Mouse (Mus musculus): ENCODE measurements around the gene Kpna6. TPM values are rescaled to one million over a fixed set of nuclear protein-coding genes. Genes with fewer than 3 reads are reported as not detected.

The Kpna6 gene
- polyA plus RNA-seq, 1 experiment = 32.5 TPM

DNA sequence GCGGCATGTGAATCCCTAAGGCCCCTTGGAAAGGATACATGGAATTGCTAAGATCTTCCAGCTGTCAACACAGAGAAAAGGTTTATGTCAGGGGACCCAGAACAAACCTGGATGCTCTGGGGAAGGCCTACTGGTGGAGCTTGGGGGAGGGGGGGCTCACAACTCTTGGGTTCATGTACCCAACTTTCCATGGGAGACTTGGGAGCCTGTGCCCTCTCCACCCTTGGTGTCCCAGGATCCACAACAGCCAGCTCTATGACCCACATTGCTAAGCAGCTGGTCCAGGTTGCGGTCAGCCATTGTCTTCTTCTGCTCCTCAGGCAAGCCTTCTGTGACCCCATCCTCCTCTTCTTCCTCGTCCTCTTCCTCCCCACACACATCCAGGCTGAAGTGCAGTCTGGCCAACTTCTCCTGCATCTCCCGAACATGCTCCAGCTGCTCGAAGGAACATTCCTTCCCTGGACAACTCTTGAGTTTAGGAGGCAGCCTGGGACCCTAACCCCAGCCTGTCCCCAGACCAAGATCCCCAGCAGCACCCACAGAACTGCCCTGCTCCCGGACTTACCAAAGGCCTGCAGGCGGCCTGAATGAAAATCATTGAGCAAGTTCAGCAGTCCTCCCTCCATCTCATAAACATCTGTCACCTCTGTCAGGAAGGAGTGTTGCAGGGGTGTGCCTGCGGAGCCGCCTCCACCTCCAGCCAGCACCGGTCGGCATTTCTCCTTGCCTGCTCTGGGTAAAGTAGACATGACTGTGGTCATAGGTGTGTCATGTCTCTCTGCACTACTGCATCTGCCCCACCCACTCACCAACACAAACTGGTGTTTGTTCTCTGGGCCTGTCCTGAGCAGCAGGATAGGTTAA is 51.9 kb downstream of the Kpna6 start:
- Histone ChIP-seq H3K4me3 (ENCODE audit: control insufficient read depth, insufficient read depth, low read length) (no peak overlapping the region), H3K36me3 (ENCODE audit: control insufficient read depth, insufficient read depth, low read length) (no peaks in the 10 kb centered on the region), H3K27ac (ENCODE audit: control insufficient read depth, insufficient read depth, low read length) (no peak overlapping the region), H3K27me3 (ENCODE audit: control insufficient read depth, insufficient read depth, low read length) (no peaks in the 10 kb centered on the region), H3K4me1 (replicated peaks; ENCODE audit: control insufficient read depth, insufficient read depth, low read length) (peaks cover 36% of the 10 kb centered on the region)
- TF ChIP-seq CTCF (IDR thresholded peaks at IDR 0.05; ENCODE audit: borderline replicate concordance, control insufficient read depth, extremely low read depth, insufficient read depth, low read length, poor library complexity) = no peak
- no peak for TF ChIP-seq POLR2A (IDR thresholded peaks at IDR 0.05; ENCODE audit: control insufficient read depth, extremely low read depth, insufficient read depth, low read length, poor library complexity)
- DNase-seq = no peak
- WGBS = 95% methylated on average over 11 of the region's 11 CpGs

DNA sequence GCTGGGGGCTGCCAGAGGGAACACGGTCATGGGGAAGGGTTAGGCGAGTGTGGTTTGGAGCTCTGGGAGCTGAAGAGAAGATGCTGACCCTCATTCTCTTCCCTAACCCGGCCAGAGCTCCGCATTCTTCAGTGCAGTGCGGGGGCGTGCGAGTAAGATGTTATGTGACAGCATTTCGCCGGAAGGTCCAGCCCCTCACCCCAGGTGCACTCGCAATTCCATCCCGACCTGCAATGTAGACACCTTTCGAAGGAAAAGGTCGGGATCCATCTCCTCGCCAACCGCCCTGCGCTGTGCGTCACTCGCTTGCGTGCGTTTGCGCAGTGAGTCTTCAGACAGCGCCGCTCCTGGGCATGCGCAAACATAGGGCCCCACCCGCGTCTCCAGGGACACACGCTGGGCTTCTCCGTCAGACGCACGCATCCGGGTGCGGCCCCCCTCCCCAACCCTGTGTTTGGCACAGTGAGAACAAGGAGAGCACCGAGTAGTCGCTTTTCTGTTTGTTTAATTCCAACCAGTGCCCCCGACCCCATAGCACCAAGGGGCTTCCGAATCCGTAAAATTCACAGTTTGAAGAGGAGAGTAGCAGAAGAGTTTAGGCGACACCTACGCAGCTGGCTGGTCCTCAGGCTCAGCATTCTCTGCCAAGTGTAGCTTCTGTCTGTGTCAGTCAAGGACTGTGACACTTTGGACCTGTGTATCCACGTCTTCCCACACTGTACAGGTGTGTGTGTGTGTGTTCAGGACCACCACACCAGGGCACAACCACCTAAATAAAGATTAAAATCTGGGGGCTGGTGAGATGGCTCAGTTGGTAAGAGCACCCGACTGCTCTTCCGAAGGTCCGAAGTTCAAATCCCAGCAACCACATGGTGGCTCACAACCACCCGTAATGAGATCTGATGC is 53.5 kb downstream of the Kpna6 start, which contains the start of gene Iqcc:
Iqcc (minus strand) TSS at position 314 of the 906 bp plus-strand sequence.
- Histone ChIP-seq H3K27me3 (ENCODE audit: control insufficient read depth, insufficient read depth, low read length) (no peaks in the 10 kb centered on the region), H3K4me1 (replicated peaks; ENCODE audit: control insufficient read depth, insufficient read depth, low read length) (peaks cover 23% of the 10 kb centered on the region), H3K4me3 (ENCODE audit: control insufficient read depth, insufficient read depth, low read length) (peak within 1 kb of the TSS; percentile 76), H3K27ac (ENCODE audit: control insufficient read depth, insufficient read depth, low read length) (peak within 1 kb of the TSS; percentile 84), H3K36me3 (ENCODE audit: control insufficient read depth, insufficient read depth, low read length) (no peaks in the 10 kb centered on the region)
- DNase-seq = peak; percentile 96
- peak; percentile 94 for TF ChIP-seq POLR2A (IDR thresholded peaks at IDR 0.05; ENCODE audit: control insufficient read depth, extremely low read depth, insufficient read depth, low read length, poor library complexity)
- peak; percentile 30; the same call in 1 of the 2 replicates for TF ChIP-seq CTCF (IDR thresholded peaks at IDR 0.05; ENCODE audit: borderline replicate concordance, control insufficient read depth, extremely low read depth, insufficient read depth, low read length, poor library complexity)
- 6% methylated on average over 44 of the region's 44 CpGs for WGBS

DNA sequence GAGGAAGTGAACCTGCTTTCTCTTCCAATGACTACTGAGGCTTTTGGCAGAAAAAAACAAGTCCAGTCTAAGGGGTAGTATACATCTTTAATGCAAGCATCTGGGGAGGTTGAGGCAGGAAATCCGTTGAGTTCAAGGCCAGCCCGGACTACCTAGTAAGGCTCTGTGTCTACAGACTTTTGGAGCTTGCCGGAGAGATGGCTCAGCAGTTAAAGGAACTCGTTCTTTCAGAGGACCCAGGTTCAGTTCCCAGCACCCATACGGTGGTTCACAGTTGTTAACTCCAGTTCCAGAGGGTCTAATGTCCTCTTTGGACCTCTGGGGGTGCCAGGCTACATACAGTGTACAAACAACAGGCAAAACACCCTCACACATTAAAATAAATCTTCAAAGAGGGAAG is 54.5 kb downstream of the Kpna6 start:
- Histone ChIP-seq H3K27me3 (ENCODE audit: control insufficient read depth, insufficient read depth, low read length) (no peaks in the 10 kb centered on the region), H3K4me3 (ENCODE audit: control insufficient read depth, insufficient read depth, low read length) (peak overlapping the region; percentile 76; the same call in 1 of the 2 replicates), H3K27ac (ENCODE audit: control insufficient read depth, insufficient read depth, low read length) (no peak overlapping the region), H3K36me3 (ENCODE audit: control insufficient read depth, insufficient read depth, low read length) (no peaks in the 10 kb centered on the region), H3K4me1 (replicated peaks; ENCODE audit: control insufficient read depth, insufficient read depth, low read length) (peaks cover 25% of the 10 kb centered on the region)
- 97% methylated on average over 5 of the region's 5 CpGs for WGBS
- TF ChIP-seq CTCF (IDR thresholded peaks at IDR 0.05; ENCODE audit: borderline replicate concordance, control insufficient read depth, extremely low read depth, insufficient read depth, low read length, poor library complexity) = no peak
- TF ChIP-seq POLR2A (IDR thresholded peaks at IDR 0.05; ENCODE audit: control insufficient read depth, extremely low read depth, insufficient read depth, low read length, poor library complexity) = no peak
- no peak for DNase-seq

DNA sequence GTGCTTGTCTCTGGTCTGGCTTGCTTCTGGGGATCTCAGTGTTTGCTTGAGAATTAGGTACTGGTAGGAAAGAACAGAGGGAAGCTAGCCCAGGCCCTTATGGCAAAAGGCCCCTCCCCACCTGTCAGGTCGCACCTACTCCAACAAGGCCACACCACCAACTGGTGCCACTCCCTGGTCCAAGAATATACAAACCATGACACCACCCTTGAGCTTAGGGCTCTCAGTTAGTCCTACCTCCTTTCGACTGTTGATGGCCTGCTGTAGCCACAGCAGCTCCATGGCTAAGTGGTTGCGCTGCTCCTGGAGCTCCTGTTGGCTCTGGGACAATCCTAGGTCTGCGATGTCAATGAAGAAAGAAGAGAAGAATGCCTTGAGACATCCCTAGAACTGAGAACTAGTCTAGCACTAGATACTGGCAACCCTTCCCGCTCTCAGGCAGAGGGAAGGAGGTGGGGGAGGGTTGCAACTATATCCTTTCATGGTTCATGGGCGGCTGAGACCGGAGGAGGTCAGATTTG is 55.4 kb downstream of the Kpna6 start:
- no peak for DNase-seq
- no peak overlapping the region for H3K4me3 ChIP-seq (ENCODE audit: control insufficient read depth, insufficient read depth, low read length)
- H3K4me1 ChIP-seq (replicated peaks; ENCODE audit: control insufficient read depth, insufficient read depth, low read length) = peaks cover 20% of the 10 kb centered on the region
- no peaks in the 10 kb centered on the region for H3K36me3 ChIP-seq (ENCODE audit: control insufficient read depth, insufficient read depth, low read length)
- no peak overlapping the region for H3K27ac ChIP-seq (ENCODE audit: control insufficient read depth, insufficient read depth, low read length)
- no peaks in the 10 kb centered on the region for H3K27me3 ChIP-seq (ENCODE audit: control insufficient read depth, insufficient read depth, low read length)
- TF ChIP-seq CTCF (IDR thresholded peaks at IDR 0.05; ENCODE audit: borderline replicate concordance, control insufficient read depth, extremely low read depth, insufficient read depth, low read length, poor library complexity) (no peak), POLR2A (IDR thresholded peaks at IDR 0.05; ENCODE audit: control insufficient read depth, extremely low read depth, insufficient read depth, low read length, poor library complexity) (no peak)
- 97% methylated on average over 7 of the region's 7 CpGs for WGBS

DNA sequence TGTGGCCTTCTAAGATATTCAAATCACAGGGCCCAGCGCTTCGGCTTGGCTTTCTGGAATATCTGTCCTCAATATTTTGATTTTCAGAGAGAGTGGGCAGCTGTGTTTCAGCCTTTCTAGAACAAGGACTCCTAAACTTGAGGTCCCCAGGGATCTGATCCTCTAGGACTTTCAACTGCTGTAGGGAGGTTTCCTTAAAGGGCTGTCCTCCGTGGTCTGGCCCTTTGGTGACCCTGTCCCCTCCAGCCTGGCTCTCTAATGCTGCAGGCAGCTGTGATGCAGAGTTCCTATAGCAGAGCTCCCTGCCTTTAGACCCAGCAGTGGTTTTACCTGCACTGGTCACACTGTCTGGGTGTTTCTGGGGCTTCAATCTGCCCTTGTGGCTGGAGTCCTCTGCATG is 55.9 kb downstream of the Kpna6 start:
- DNase-seq = no peak
- 96% methylated on average over 3 of the region's 3 CpGs for WGBS

DNA sequence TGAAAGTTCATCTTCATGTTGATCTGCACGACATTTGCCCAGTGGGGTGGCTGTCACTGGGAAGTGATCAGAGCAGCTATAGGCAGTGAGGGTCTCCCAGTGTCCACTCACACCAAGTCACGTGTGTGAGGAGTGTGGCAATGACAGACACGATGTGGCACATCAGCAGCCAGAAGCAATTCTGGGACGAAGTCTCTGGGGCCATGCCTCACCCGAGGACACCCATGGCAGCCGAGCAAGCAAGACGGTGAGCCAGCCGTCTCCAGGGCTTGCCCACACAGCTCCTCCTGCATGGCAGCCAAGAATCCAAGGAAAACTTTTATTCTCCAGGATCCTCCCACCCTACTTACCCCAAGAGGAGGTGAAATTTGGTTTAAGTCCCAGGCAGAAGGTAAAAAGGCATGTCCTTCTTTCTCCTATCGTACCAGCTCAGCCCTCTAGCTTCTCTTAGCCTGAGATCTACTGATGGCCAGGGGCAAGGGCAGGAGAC is 56.7 kb downstream of the Kpna6 start:
- no peaks in the 10 kb centered on the region for H3K36me3 ChIP-seq (ENCODE audit: control insufficient read depth, insufficient read depth, low read length)
- no peak for TF ChIP-seq CTCF (IDR thresholded peaks at IDR 0.05; ENCODE audit: borderline replicate concordance, control insufficient read depth, extremely low read depth, insufficient read depth, low read length, poor library complexity)
- no peak for TF ChIP-seq POLR2A (IDR thresholded peaks at IDR 0.05; ENCODE audit: control insufficient read depth, extremely low read depth, insufficient read depth, low read length, poor library complexity)

More for the DNA sequence above, 55.9 kb downstream of the Kpna6 start:
- no peak overlapping the region for H3K4me3 ChIP-seq (ENCODE audit: control insufficient read depth, insufficient read depth, low read length)
- H3K4me1 ChIP-seq (replicated peaks; ENCODE audit: control insufficient read depth, insufficient read depth, low read length) = peaks cover 19% of the 10 kb centered on the region
- H3K36me3 ChIP-seq (ENCODE audit: control insufficient read depth, insufficient read depth, low read length) = no peaks in the 10 kb centered on the region
- TF ChIP-seq CTCF (IDR thresholded peaks at IDR 0.05; ENCODE audit: borderline replicate concordance, control insufficient read depth, extremely low read depth, insufficient read depth, low read length, poor library complexity) (no peak), POLR2A (IDR thresholded peaks at IDR 0.05; ENCODE audit: control insufficient read depth, extremely low read depth, insufficient read depth, low read length, poor library complexity) (no peak)
- H3K27ac ChIP-seq (ENCODE audit: control insufficient read depth, insufficient read depth, low read length) = no peak overlapping the region
- no peaks in the 10 kb centered on the region for H3K27me3 ChIP-seq (ENCODE audit: control insufficient read depth, insufficient read depth, low read length)

More for the DNA sequence above, 56.7 kb downstream of the Kpna6 start:
- 94% methylated on average over 9 of the region's 9 CpGs for WGBS
- H3K4me1 ChIP-seq (replicated peaks; ENCODE audit: control insufficient read depth, insufficient read depth, low read length) = peaks cover 27% of the 10 kb centered on the region
- H3K27ac ChIP-seq (ENCODE audit: control insufficient read depth, insufficient read depth, low read length) = no peak overlapping the region
- H3K4me3 ChIP-seq (ENCODE audit: control insufficient read depth, insufficient read depth, low read length) = no peak overlapping the region
- H3K27me3 ChIP-seq (ENCODE audit: control insufficient read depth, insufficient read depth, low read length) = no peaks in the 10 kb centered on the region
- no peak for DNase-seq

All from thymus, adult 2 months (tissue).